Mouse (Mus musculus) embryonic facial prominence, embryonic 15.5 days (tissue): ENCODE measurements around the gene Prss30. TPM values are rescaled to one million over a fixed set of nuclear protein-coding genes. Genes with fewer than 3 reads are reported as not detected.

Source experiments
- ATAC-seq: fragments of 200-750 bp; cut with Nextera tagmentation; 2 replicates; pipeline ENCODE4 v1.8.0; 2017; ENCODE audit warnings: low read depth, moderate TSS enrichment; ENCODE audit not compliant: insufficient number of reproducible peaks, low FRiP score, low TSS enrichment
- H3K27ac ChIP-seq: fragments of 300-500 bp; sonication (generic); replicated peaks from 2 replicates; pipeline ENCODE4 v1.5.1; 2015; ENCODE audit warnings: mild to moderate bottlenecking, inconsistent platforms
- H3K27me3 ChIP-seq: fragments of 300-500 bp; sonication (generic); 2 replicates; pipeline ENCODE4 v1.6.1; 2015; ENCODE audit warnings: inconsistent platforms
- H3K36me3 ChIP-seq: fragments of 300-500 bp; sonication (generic); 2 replicates; pipeline ENCODE4 v1.6.1; 2015; ENCODE audit warnings: mild to moderate bottlenecking, inconsistent platforms
- H3K4me1 ChIP-seq: fragments of 300-500 bp; sonication (generic); 2 replicates; pipeline ENCODE4 v1.6.1; 2015; ENCODE audit warnings: inconsistent platforms
- H3K4me2 ChIP-seq: fragments of 300-500 bp; sonication (generic); replicated peaks from 2 replicates; pipeline ENCODE4 v1.6.1; 2015; ENCODE audit warnings: mild to moderate bottlenecking, inconsistent platforms
- H3K4me3 ChIP-seq: fragments of 300-500 bp; sonication (generic); replicated peaks from 2 replicates; pipeline ENCODE4 v1.5.1; 2015; ENCODE audit warnings: mild to moderate bottlenecking, inconsistent platforms
- H3K9ac ChIP-seq: fragments of 300-500 bp; sonication (generic); 2 replicates; pipeline ENCODE4 v1.6.1; 2015; ENCODE audit warnings: inconsistent platforms
- H3K9me3 ChIP-seq: fragments of 300-500 bp; sonication (generic); replicated peaks from 2 replicates; pipeline ENCODE4 v1.6.1; 2016; ENCODE audit warnings: inconsistent platforms
- whole genome bisulfite sequencing: fragments of 180-500 bp; shearing (Covaris S2); methylation state at CpG from one replicate; pipeline ENCODE4 v1.1.7; 2015; 5-methylcytosine and 5-hydroxymethylcytosine counted together
- polyA plus RNA-seq: library from polyadenylated mRNA; unstranded; fragments of >200 nt; fragmentation: Nextera tagmentation; extraction: Ambion mirVana; gene quantifications from 2 replicates; pipeline ENCODE4 v1.2.1, GENCODE M21; 2015

The Prss30 gene
- polyA plus RNA-seq: 0.18 TPM in 1 of 2 replicates, not detected in the other

GRCm38 (mm10) chr17:23980297-23980909 is at the start of gene Prss30:
Gene Prss30 (minus strand): TSS chr17:23980566.
- no peak for ATAC-seq
- H3K27ac ChIP-seq: no peak within 1 kb of the TSS
- no peaks in the 10 kb centered on the region for H3K36me3 ChIP-seq
- no peak within 1 kb of the TSS for H3K4me2 ChIP-seq
- no peak within 1 kb of the TSS for H3K9ac ChIP-seq
- no peaks in the 10 kb centered on the region for H3K9me3 ChIP-seq
- no peaks in the 10 kb centered on the region; the same call in 1 of the 2 replicates for H3K27me3 ChIP-seq
- no peaks in the 10 kb centered on the region for H3K4me1 ChIP-seq
- 65% methylated on average over 10 of the region's 10 CpGs for WGBS
- no peak within 1 kb of the TSS for H3K4me3 ChIP-seq

- no peak overlapping the region for H3K4me2 ChIP-seq
- 65% methylated on average over 7 of the region's 7 CpGs for WGBS
- no peaks in the 10 kb centered on the region for H3K4me1 ChIP-seq
- no peak overlapping the region for H3K9ac ChIP-seq
- no peak overlapping the region for H3K27ac ChIP-seq
- H3K9me3 ChIP-seq: no peaks in the 10 kb centered on the region
- H3K36me3 ChIP-seq: no peaks in the 10 kb centered on the region
- ATAC-seq: no peak
- H3K27me3 ChIP-seq: no peaks in the 10 kb centered on the region
- no peak overlapping the region for H3K4me3 ChIP-seq
These were observed 49.1 kb upstream of the Prss30 start for GRCm38 (mm10) chr17:24029477-24029876.

GRCm38 (mm10) chr17:24021375-24022199 is 41.2 kb upstream of the Prss30 start:
- no peaks in the 10 kb centered on the region for H3K27me3 ChIP-seq
- H3K36me3 ChIP-seq: no peaks in the 10 kb centered on the region
- peaks cover 13% of the 10 kb centered on the region; the same call in 1 of the 2 replicates for H3K4me1 ChIP-seq
- 59% methylated on average over 5 of the region's 5 CpGs for WGBS
- no peaks in the 10 kb centered on the region for H3K9me3 ChIP-seq
- peak overlapping the region; percentile 55; the same call in 1 of the 2 replicates for H3K27ac ChIP-seq
- H3K9ac ChIP-seq: no peak overlapping the region
- ATAC-seq: 0 out of 2 replicates have a peak, but pooled peaks have one; percentile 31
- no peak overlapping the region for H3K4me2 ChIP-seq
- H3K4me3 ChIP-seq: no peak overlapping the region

- peaks cover 13% of the 10 kb centered on the region; the same call in 1 of the 2 replicates for H3K4me1 ChIP-seq
- no peaks in the 10 kb centered on the region for H3K9me3 ChIP-seq
- H3K9ac ChIP-seq: no peak overlapping the region
- peak; percentile 52; the same call in 1 of the 2 replicates for ATAC-seq
- WGBS: 37% methylated on average over 6 of the region's 6 CpGs
- no peaks in the 10 kb centered on the region for H3K36me3 ChIP-seq
- peak overlapping the region; percentile 55; the same call in 1 of the 2 replicates for H3K27ac ChIP-seq
- no peaks in the 10 kb centered on the region for H3K27me3 ChIP-seq
- H3K4me3 ChIP-seq: no peak overlapping the region
- H3K4me2 ChIP-seq: no peak overlapping the region
These were observed 40.3 kb upstream of the Prss30 start for GRCm38 (mm10) chr17:24020696-24021095.

- H3K4me2 ChIP-seq: no peak overlapping the region
- no peak overlapping the region for H3K27ac ChIP-seq
- H3K4me1 ChIP-seq: 0 out of 2 replicates have a peak, but pooled peaks cover 6% of the 10 kb centered on the region
- 35% methylated on average over 14 of the region's 14 CpGs for WGBS
- ATAC-seq: no peak
- H3K9ac ChIP-seq: no peak overlapping the region
- H3K4me3 ChIP-seq: no peak overlapping the region
- H3K27me3 ChIP-seq: no peaks in the 10 kb centered on the region
- H3K36me3 ChIP-seq: no peaks in the 10 kb centered on the region
- H3K9me3 ChIP-seq: no peaks in the 10 kb centered on the region
These were observed 35.4 kb upstream of the Prss30 start for GRCm38 (mm10) chr17:24015727-24016126.

- Histone ChIP-seq H3K4me1 (no peaks in the 10 kb centered on the region), H3K36me3 (no peaks in the 10 kb centered on the region), H3K9me3 (no peaks in the 10 kb centered on the region), H3K4me3 (no peak overlapping the region), H3K27ac (no peak overlapping the region), H3K27me3 (no peaks in the 10 kb centered on the region), H3K4me2 (no peak overlapping the region), H3K9ac (no peak overlapping the region)
- WGBS: 88% methylated on average over 5 of the region's 5 CpGs
- ATAC-seq: no peak
These were observed 34.1 kb upstream of the Prss30 start for GRCm38 (mm10) chr17:24014433-24014965.

GRCm38 (mm10) chr17:24012921-24013320 is 32.6 kb upstream of the Prss30 start:
- Histone ChIP-seq H3K36me3 (no peaks in the 10 kb centered on the region), H3K27me3 (no peaks in the 10 kb centered on the region), H3K9me3 (no peaks in the 10 kb centered on the region), H3K4me1 (no peaks in the 10 kb centered on the region), H3K4me3 (no peak overlapping the region), H3K27ac (no peak overlapping the region), H3K4me2 (no peak overlapping the region), H3K9ac (no peak overlapping the region)
- WGBS: 81% methylated on average over 2 of the region's 2 CpGs
- no peak for ATAC-seq

- H3K36me3 ChIP-seq: no peaks in the 10 kb centered on the region
- no peak overlapping the region for H3K4me2 ChIP-seq
- H3K27ac ChIP-seq: no peak overlapping the region
- H3K4me1 ChIP-seq: no peaks in the 10 kb centered on the region
- no peak for ATAC-seq
- no peaks in the 10 kb centered on the region for H3K9me3 ChIP-seq
- 55% methylated on average over 5 of the region's 5 CpGs for WGBS
- H3K4me3 ChIP-seq: no peak overlapping the region
- H3K27me3 ChIP-seq: no peaks in the 10 kb centered on the region
- H3K9ac ChIP-seq: no peak overlapping the region
These were observed 29.3 kb upstream of the Prss30 start for GRCm38 (mm10) chr17:24009617-24010016.

GRCm38 (mm10) chr17:24008105-24008504 is 27.7 kb upstream of the Prss30 start:
- Histone ChIP-seq H3K27me3 (no peaks in the 10 kb centered on the region), H3K9me3 (no peaks in the 10 kb centered on the region), H3K4me3 (no peak overlapping the region), H3K36me3 (no peaks in the 10 kb centered on the region), H3K4me2 (no peak overlapping the region), H3K9ac (no peak overlapping the region), H3K4me1 (no peaks in the 10 kb centered on the region), H3K27ac (no peak overlapping the region)
- WGBS: 70% methylated on average over 4 of the region's 4 CpGs
- ATAC-seq: no peak

GRCm38 (mm10) chr17:24007391-24007790 is 27.0 kb upstream of the Prss30 start:
- Histone ChIP-seq H3K36me3 (no peaks in the 10 kb centered on the region), H3K9ac (no peak overlapping the region), H3K9me3 (no peaks in the 10 kb centered on the region), H3K27ac (no peak overlapping the region), H3K4me3 (no peak overlapping the region), H3K4me2 (no peak overlapping the region), H3K27me3 (no peaks in the 10 kb centered on the region), H3K4me1 (no peaks in the 10 kb centered on the region)
- WGBS: 64% methylated on average over 1 of the region's 1 CpGs
- ATAC-seq: no peak; the same call in 1 of the 2 replicates

- Histone ChIP-seq H3K9me3 (no peaks in the 10 kb centered on the region), H3K36me3 (no peaks in the 10 kb centered on the region), H3K9ac (no peak overlapping the region), H3K27me3 (no peaks in the 10 kb centered on the region), H3K4me3 (no peak overlapping the region), H3K4me2 (no peak overlapping the region), H3K27ac (no peak overlapping the region), H3K4me1 (no peaks in the 10 kb centered on the region)
- WGBS: 36% methylated on average over 2 of the region's 2 CpGs
- ATAC-seq: no peak
These were observed 26.6 kb upstream of the Prss30 start for GRCm38 (mm10) chr17:24006930-24007329.
